Mouse (Mus musculus): Measurements from ENCODE around the gene Atmin.

DNA sequence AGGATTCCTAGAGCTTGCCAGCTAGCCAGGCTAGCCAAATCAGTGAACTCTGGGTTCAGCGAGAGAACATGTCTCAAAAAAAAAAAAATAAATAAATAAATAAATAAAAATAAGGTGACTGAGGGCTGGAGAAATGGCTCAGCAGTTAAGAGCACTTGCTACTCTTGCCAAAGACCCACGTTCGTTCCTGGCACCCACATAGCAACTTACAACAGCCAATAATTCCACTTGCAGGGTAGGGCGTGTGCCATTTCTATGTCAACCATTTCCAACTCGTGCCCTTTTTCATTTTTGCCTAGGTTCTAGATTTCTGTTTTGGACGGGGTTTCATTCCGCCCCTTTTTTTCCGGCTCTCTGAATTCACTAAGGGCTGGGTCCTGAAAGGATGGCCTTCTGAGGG, 34.9 kb downstream of the Atmin start:
- TF ChIP-seq GATA1 (IDR thresholded peaks at IDR 0.05; ENCODE audit: borderline replicate concordance, low read length), result no peak
- no peak for TF ChIP-seq FLI1 (IDR thresholded peaks at IDR 0.05; ENCODE audit: low read length)

Measured in megakaryocyte, embryonic 14.5 days (primary cell).